Mouse (Mus musculus): ENCODE data around the gene B4galt1. TPM values are rescaled to one million over a fixed set of nuclear protein-coding genes. Genes with fewer than 3 reads are reported as not detected.

The B4galt1 gene
- total RNA-seq, 1 experiment from 2014 or later, result 34.7 TPM

GRCm38 (mm10) chr4:40823151-40823550, 30.7 kb downstream of the B4galt1 start:
- no peak for ATAC-seq (replicated peaks; ENCODE audit: low read depth, poor library complexity, severe bottlenecking)

- no peak for ATAC-seq (replicated peaks; ENCODE audit: low read depth, poor library complexity, severe bottlenecking)
These were observed 32.3 kb downstream of the B4galt1 start for GRCm38 (mm10) chr4:40821303-40822023.

- no peak for ATAC-seq (replicated peaks; ENCODE audit: low read depth, poor library complexity, severe bottlenecking)
These were observed 32.9 kb downstream of the B4galt1 start for GRCm38 (mm10) chr4:40820903-40821302.

- no peak for ATAC-seq (replicated peaks; ENCODE audit: low read depth, poor library complexity, severe bottlenecking)
These were observed 33.8 kb downstream of the B4galt1 start for GRCm38 (mm10) chr4:40820024-40820423.

- no peak for ATAC-seq (replicated peaks; ENCODE audit: low read depth, poor library complexity, severe bottlenecking)
These were observed 34.7 kb downstream of the B4galt1 start for GRCm38 (mm10) chr4:40819151-40819550.

- ATAC-seq (replicated peaks; ENCODE audit: low read depth, poor library complexity, severe bottlenecking), result peak; percentile 71
These were observed 35.4 kb downstream of the B4galt1 start for GRCm38 (mm10) chr4:40818421-40818820.

- no peak for ATAC-seq (replicated peaks; ENCODE audit: low read depth, poor library complexity, severe bottlenecking)
These were observed 35.9 kb downstream of the B4galt1 start for GRCm38 (mm10) chr4:40817936-40818335.

- ATAC-seq (replicated peaks; ENCODE audit: low read depth, poor library complexity, severe bottlenecking), result 0 out of 2 replicates have a peak, but pooled peaks have one; percentile 26
These were observed 37.9 kb downstream of the B4galt1 start for GRCm38 (mm10) chr4:40815775-40816372.

- ATAC-seq (replicated peaks; ENCODE audit: low read depth, poor library complexity, severe bottlenecking), result peak; percentile 45
These were observed 38.7 kb downstream of the B4galt1 start for GRCm38 (mm10) chr4:40815120-40815519.

GRCm38 (mm10) chr4:40814359-40814758, 39.4 kb downstream of the B4galt1 start:
- ATAC-seq (replicated peaks; ENCODE audit: low read depth, poor library complexity, severe bottlenecking), result no peak

GRCm38 (mm10) chr4:40812891-40813290, 40.9 kb downstream of the B4galt1 start:
- ATAC-seq (replicated peaks; ENCODE audit: low read depth, poor library complexity, severe bottlenecking), result no peak

GRCm38 (mm10) chr4:40810481-40810880, 43.3 kb downstream of the B4galt1 start:
- no peak for ATAC-seq (replicated peaks; ENCODE audit: low read depth, poor library complexity, severe bottlenecking)

GRCm38 (mm10) chr4:40807382-40807781, 46.4 kb downstream of the B4galt1 start:
- no peak for ATAC-seq (replicated peaks; ENCODE audit: low read depth, poor library complexity, severe bottlenecking)

GRCm38 (mm10) chr4:40805401-40805800, 48.4 kb downstream of the B4galt1 start:
- ATAC-seq (replicated peaks; ENCODE audit: low read depth, poor library complexity, severe bottlenecking), result no peak

- ATAC-seq (replicated peaks; ENCODE audit: low read depth, poor library complexity, severe bottlenecking), result no peak
These were observed 51.0 kb downstream of the B4galt1 start for GRCm38 (mm10) chr4:40802787-40803186.

- no peak for ATAC-seq (replicated peaks; ENCODE audit: low read depth, poor library complexity, severe bottlenecking)
These were observed 51.9 kb downstream of the B4galt1 start for GRCm38 (mm10) chr4:40801908-40802307.

- ATAC-seq (replicated peaks; ENCODE audit: low read depth, poor library complexity, severe bottlenecking), result no peak
These were observed 52.9 kb downstream of the B4galt1 start for GRCm38 (mm10) chr4:40800873-40801272.

GRCm38 (mm10) chr4:40798833-40799555, 54.8 kb downstream of the B4galt1 start:
- ATAC-seq (replicated peaks; ENCODE audit: low read depth, poor library complexity, severe bottlenecking), result peak; percentile 63

GRCm38 (mm10) chr4:40795761-40796160, 58.0 kb downstream of the B4galt1 start:
- ATAC-seq (replicated peaks; ENCODE audit: low read depth, poor library complexity, severe bottlenecking), result no peak

GRCm38 (mm10) chr4:40794320-40794719, 59.5 kb downstream of the B4galt1 start:
- ATAC-seq (replicated peaks; ENCODE audit: low read depth, poor library complexity, severe bottlenecking), result no peak

GRCm38 (mm10) chr4:40791176-40791575, 62.6 kb downstream of the B4galt1 start:
- no peak for ATAC-seq (replicated peaks; ENCODE audit: low read depth, poor library complexity, severe bottlenecking)
